Mouse (Mus musculus): ENCODE measurements around the gene Pcbp2.

DNA sequence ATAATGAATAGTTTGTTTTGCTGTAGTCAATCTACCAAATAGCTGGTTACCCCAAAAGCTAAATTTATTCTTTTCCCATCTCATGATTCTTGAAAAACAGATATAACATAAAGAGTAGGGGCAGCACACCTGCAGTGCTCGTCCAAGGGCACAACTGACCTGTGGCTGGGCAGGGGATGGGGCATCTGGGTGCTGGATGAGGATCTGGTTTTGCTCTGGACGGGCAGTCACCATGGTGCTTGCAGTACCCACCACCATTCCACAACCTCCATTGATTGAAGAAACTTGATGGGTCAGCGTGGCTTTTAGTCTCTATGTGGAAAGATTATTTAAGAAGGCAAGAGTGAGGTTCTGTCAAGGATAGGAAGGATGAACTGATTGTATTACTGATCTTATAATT, 75.9 kb downstream of the Pcbp2 start:
- TF ChIP-seq CTCF (IDR thresholded peaks at IDR 0.05; ENCODE audit: low read depth): no peak
- no peak for TF ChIP-seq EP300 (IDR thresholded peaks at IDR 0.05; ENCODE audit: low read depth)

All from liver, postnatal 0 days (tissue).